Mouse (Mus musculus) cerebellum, adult 2 months (tissue): Measurements from ENCODE around the gene Gpc4. TPM values are rescaled to one million over a fixed set of nuclear protein-coding genes. Genes with fewer than 3 reads are reported as not detected.

Experiments
- DNase-seq, 2 experiments: peaks; one replicate each; pipeline ENCODE4 v3.0.0; 2021
- H3K27ac ChIP-seq: fragments of 200-500 bp; 2 replicates; pipeline ENCODE4 v1.5.1; 2012; ENCODE audit warnings: low read length, control low read depth, inconsistent platforms; ENCODE audit not compliant: insufficient read depth
- H3K27me3 ChIP-seq: fragments of 200-500 bp; 2 replicates; pipeline ENCODE4 v1.6.1; 2012; ENCODE audit warnings: inconsistent platforms, mild to moderate bottlenecking, low read length, moderate library complexity; ENCODE audit not compliant: control insufficient read depth, insufficient read depth
- H3K4me1 ChIP-seq: fragments of 200-500 bp; 2 replicates; pipeline ENCODE4 v1.6.1; 2011; ENCODE audit warnings: low read length; ENCODE audit not compliant: control insufficient read depth, insufficient read depth
- H3K4me3 ChIP-seq: fragments of 200-500 bp; replicated peaks from 2 replicates; pipeline ENCODE3; 2011; ENCODE audit warnings: mild to moderate bottlenecking, low read depth, low read length, control low read depth; ENCODE audit not compliant: insufficient read depth
- CTCF ChIP-seq: fragments of 200-500 bp; IDR thresholded peaks from 2 replicates; pipeline ENCODE4 v1.5.1; 2011; ENCODE audit warnings: low read depth, mild to moderate bottlenecking, control low read depth, low read length, moderate library complexity, borderline replicate concordance; ENCODE audit not compliant: insufficient read depth
- POLR2A ChIP-seq: fragments of 200-500 bp; IDR thresholded peaks from 2 replicates; pipeline ENCODE4 v1.6.1; 2011; ENCODE audit warnings: low read length, control low read depth, borderline replicate concordance; ENCODE audit not compliant: insufficient read depth
- WGBS: fragments of 180-500 bp; shearing (Covaris S2); methylation state at CpG from one replicate; pipeline ENCODE4 v1.1.7; 2018; 5-methylcytosine and 5-hydroxymethylcytosine counted together
- polyA plus RNA-seq: library from polyadenylated mRNA; depleted of rRNA; stranded (reverse); fragments of >200 nt; gene quantifications from 2 replicates; pipeline ENCODE4 v1.2.3, GENCODE M21; 2012

Gpc4 gene
- polyA plus RNA-seq, 1 experiment = 3.9 TPM

DNA sequence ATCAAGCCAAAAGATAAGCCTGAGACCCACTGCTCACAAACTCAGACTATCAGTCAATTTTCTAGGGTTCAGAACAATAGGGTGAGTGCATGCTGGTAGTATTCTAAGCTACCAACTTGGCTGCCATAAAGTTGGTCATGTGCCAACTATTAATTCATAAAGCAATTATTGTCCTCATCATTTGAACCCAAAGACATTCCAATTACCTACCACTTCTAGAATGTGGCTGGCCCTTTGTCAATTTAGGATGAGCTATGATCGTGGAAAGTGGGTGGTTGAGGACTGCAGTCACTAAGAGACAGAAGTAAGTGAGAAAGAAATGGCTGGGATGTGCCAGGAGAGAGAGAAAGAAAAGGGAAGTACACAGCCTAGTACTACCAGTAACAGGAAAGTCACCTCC is 61.3 kb downstream of the Gpc4 start:
- 62% methylated on average over 1 of the region's 1 CpGs for WGBS
- Histone ChIP-seq H3K4me3 (no peak overlapping the region), H3K27me3 (no peaks in the 10 kb centered on the region), H3K27ac (no peak overlapping the region), H3K4me1 (no peaks in the 10 kb centered on the region)
- TF ChIP-seq CTCF = no peak
- DNase-seq = no peak

DNA sequence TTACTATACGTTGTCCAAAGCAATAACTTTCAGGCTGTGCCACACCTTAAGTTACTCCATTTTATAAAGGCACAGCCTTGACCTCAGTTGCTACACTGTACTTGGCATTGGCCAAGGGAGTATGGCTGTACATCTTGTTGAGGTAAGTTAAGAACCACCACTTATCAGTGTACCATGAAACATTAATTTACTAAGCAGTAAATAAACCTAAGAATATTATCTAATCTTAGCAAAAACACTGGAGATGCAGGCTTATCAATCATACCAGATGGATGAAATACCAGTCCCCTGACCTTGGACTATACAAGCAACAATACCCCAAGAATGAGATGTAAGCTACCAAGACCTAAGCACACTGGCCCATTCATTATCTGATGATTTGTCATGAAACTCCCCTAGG is 63.1 kb downstream of the Gpc4 start:
- no peak overlapping the region for H3K27ac ChIP-seq
- 95% methylated on average over 1 of the region's 1 CpGs for WGBS
- H3K4me1 ChIP-seq = no peaks in the 10 kb centered on the region
- H3K27me3 ChIP-seq = no peaks in the 10 kb centered on the region
- no peak for DNase-seq
- H3K4me3 ChIP-seq = no peak overlapping the region
- TF ChIP-seq CTCF (no peak), POLR2A (no peak)

DNA sequence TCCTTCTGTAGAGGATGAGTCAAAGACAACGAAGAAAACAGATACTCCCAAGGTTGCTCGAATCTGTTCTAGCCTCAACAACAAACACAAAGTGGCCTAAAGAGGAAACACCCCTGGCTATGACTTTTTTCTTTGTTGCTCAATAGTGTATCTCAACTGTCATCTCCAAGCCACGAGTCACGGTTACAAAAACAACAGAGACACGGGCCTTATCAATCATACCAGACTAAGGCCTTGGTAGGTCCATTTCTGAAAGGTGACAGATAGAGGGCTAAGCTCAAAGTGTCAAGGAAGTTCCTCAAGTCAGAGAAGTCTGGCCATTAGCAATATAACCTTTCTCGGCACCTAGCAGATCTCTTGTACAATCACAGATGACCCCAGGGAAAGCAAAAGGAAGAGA is 63.6 kb downstream of the Gpc4 start:
- no peaks in the 10 kb centered on the region for H3K27me3 ChIP-seq
- no peak overlapping the region for H3K27ac ChIP-seq
- H3K4me1 ChIP-seq = no peaks in the 10 kb centered on the region
- no peak for DNase-seq
- no peak overlapping the region for H3K4me3 ChIP-seq
- whole genome bisulfite sequencing = 87% methylated on average over 6 of the region's 6 CpGs
- TF ChIP-seq POLR2A (no peak), CTCF (no peak)

DNA sequence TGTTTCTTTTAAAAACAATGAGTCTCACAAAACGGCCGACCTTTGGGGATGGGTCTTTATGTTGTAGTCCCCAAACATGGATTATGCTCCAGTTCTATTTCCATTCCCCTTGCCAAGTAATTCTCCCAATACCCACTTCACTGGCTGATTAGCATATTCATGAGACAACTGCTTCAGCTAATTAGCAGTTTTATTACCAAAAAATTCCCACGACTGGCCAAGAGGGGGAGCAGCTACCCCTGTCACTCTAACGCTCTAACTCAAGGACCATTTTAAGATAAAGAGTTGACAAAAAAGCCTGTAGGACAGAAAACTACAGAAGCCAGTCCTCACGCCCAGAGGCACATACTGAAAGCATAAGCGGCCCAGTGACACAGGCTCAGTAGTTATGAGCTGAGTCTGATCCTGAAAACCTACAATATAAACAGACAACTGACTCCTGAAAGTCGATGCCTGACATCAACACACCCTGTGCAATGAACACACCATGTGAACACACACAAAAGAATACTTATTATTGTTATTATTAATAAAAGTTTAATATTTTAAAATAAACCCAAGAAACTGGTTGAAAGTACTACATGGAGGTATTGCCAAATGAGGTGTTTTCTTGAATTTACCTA is 77.2 kb downstream of the Gpc4 start:
- Histone ChIP-seq H3K27ac (no peak overlapping the region), H3K4me1 (no peaks in the 10 kb centered on the region), H3K27me3 (no peaks in the 10 kb centered on the region), H3K4me3 (no peak overlapping the region)
- peak; percentile 3 to 11 for DNase-seq
- WGBS = 24% methylated on average over 7 of the region's 7 CpGs
- TF ChIP-seq CTCF (peak; percentile 9; the same call in 1 of the 2 replicates), POLR2A (no peak)

DNA sequence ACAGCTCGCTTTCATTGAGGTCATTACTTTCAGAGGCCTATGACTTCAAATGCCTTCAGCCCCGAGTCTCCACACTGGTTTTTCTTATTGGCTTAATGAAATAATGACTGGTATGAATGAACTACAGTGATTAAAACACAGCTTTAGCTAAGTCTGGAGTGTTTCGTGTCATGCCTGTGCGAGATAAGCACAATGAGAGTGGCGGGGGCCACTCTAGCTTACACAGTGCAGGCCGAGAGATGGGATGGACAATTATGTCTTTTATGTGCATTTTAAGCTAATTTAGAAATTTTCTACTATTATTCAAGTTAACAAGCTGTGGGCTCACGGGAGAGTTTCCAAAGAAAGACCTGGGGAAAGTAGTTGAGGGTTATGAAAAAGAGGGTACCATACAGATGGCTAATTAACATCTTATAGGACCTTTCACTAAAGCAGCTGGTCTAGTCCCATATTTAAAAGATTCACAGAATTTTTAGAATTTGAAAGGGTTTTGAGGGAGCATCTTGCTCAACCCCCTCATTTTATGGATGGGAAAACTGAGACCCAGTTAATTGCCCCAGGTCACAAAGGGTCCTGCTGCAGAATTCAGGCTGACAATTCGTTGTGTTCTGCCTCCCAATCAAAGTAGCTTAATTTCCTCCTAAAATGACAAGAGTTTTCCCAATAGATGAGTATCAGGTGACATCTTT is 78.0 kb downstream of the Gpc4 start:
- TF ChIP-seq CTCF (no peak), POLR2A (no peak)
- Histone ChIP-seq H3K4me1 (no peaks in the 10 kb centered on the region), H3K27ac (no peak overlapping the region), H3K27me3 (no peaks in the 10 kb centered on the region), H3K4me3 (no peak overlapping the region)
- DNase-seq = no peak
- 90% methylated on average over 8 of the region's 8 CpGs for WGBS

DNA sequence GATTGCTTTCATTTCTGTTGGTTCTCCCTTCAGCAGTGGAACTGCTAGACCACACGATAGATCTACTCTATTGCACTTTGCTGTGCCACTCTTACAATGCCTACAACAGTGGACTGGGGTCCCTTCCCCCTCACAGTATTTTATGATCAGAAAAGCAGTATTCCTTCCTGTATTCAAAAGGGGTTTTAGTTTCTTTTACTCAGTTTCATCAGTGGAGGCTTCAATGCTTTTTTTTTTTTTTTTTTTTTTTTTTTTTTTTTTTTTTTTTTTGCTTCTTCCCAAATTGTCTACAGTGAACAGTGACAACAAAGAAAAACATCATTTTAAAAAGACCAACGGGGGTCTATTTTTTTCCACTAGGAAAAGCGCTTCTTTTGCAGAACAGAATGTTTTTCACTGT is 81.5 kb downstream of the Gpc4 start:
- H3K27me3 ChIP-seq = no peaks in the 10 kb centered on the region
- H3K4me1 ChIP-seq = no peaks in the 10 kb centered on the region
- no peak for TF ChIP-seq CTCF
- TF ChIP-seq POLR2A = no peak
- no peak for DNase-seq
- no peak overlapping the region for H3K27ac ChIP-seq
- 82% methylated on average over 3 of the region's 3 CpGs for WGBS
- H3K4me3 ChIP-seq = no peak overlapping the region

DNA sequence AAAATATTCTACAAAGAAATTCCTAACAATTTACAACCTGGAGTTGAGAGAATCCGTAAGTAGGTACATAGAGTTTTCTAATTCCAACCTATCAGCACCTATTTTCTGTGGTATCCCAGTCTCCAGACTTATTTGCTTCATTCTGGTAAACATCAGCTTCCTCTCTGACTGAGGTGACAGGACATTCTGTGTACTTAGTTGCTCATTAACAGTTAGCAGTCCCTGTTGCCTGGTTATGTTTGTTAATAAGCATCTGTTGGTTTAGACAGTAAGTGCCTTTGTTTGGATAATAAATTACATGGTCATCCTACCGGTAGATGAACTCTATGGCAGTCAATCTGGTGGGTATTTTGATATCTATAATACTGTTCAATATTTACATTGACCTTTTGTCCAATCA is 92.6 kb downstream of the Gpc4 start:
- no peak for TF ChIP-seq POLR2A
- no peak for TF ChIP-seq CTCF
- WGBS = 88% methylated on average over 2 of the region's 2 CpGs
- Histone ChIP-seq H3K4me1 (no peaks in the 10 kb centered on the region), H3K27me3 (no peaks in the 10 kb centered on the region), H3K4me3 (no peak overlapping the region), H3K27ac (no peak overlapping the region)
- DNase-seq = no peak

DNA sequence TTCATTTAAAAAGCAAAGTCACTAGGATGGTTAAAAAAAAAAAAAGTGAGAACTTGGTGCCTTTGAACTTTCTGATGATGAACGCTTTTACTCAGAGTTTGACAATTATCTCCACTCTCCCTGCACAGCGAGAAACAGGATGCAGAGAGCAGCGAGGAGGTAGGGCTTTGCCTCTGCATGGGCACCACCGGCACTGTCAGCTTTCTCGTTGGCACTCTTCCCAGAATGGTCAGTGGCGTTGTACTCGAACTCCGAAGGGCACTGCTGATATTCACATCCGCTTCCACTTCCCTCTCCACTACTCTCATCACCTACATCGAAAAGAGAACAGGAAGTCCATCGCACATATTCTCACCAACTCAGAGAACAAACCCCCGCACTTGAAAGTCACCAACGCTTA is 111.6 kb downstream of the Gpc4 start:
- Histone ChIP-seq H3K4me1 (no peaks in the 10 kb centered on the region), H3K27me3 (no peaks in the 10 kb centered on the region), H3K27ac (no peak overlapping the region), H3K4me3 (no peak overlapping the region)
- peak in 1 of 2 experiments; percentile 0 for DNase-seq
- WGBS = 39% methylated on average over 13 of the region's 13 CpGs
- TF ChIP-seq CTCF (no peak), POLR2A (no peak)

DNA sequence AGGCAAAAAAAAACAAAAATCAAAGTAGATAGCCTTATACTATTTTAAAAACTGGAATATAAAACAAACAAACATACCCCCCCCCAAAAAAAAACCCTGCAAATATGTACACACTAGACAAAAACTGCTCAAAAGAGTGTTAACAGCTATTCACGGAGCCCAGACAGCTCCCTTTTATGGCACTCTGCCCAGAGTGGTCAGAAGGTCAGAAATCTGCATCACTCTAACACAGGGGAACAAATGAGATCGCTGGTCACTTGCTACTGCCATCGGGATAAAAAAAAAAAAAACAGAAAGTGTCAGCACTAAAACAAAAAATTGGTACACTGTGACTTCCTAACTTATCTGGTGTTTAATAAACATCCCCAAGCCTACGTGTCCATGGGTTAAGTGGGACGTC is 113.0 kb downstream of the Gpc4 start:
- no peaks in the 10 kb centered on the region for H3K4me1 ChIP-seq
- no peak overlapping the region for H3K27ac ChIP-seq
- no peak for DNase-seq
- WGBS = 39% methylated on average over 5 of the region's 5 CpGs
- no peak for TF ChIP-seq CTCF
- H3K4me3 ChIP-seq = no peak overlapping the region
- no peaks in the 10 kb centered on the region for H3K27me3 ChIP-seq
